Mouse (Mus musculus): Measurements from ENCODE around the gene Ccdc86. TPM values are rescaled to one million over a fixed set of nuclear protein-coding genes. Genes with fewer than 3 reads are reported as not detected.

Ccdc86 gene
- total RNA-seq, 1 experiment, result 25.7 TPM

DNA sequence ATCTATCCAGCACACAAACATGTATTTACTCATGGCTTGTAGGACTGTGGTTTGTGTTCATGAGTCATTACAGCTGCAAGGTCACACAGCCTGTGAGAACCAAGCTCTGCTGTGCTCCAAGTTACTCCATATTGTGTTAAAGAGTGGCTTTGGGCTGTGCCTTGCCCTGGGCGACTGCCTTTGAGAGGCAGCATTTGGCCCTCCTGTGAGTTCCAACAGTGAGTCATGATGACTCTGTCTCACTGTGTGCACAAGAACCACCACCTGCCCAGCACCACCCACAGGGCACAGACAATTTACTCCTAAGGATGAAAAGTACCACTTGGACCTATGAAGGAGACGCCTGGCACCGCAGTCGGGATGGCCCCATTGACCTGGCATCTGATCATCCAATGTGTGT lies 36.8 kb upstream of the Ccdc86 start:
- peaks cover 0 to 11% of the 10 kb centered on the region in 2 experiments; a peak in 3 of 4 replicates for H3K4me1 ChIP-seq (ENCODE audit: control insufficient read depth in 2 of 2, insufficient read depth in 2 of 2, low read length in 2 of 2, poor library complexity in 1 of 2)
- no peaks in the 10 kb centered on the region for H3K36me3 ChIP-seq (ENCODE audit: control insufficient read depth, insufficient read depth, low read length, poor library complexity, severe bottlenecking)
- no peak overlapping the region for H3K9ac ChIP-seq (ENCODE audit: insufficient read depth, low read depth, low read length, poor library complexity, severe bottlenecking)
- DNase-seq (ENCODE audit: low read depth, low spot score), result no peak
- H3K27ac ChIP-seq (ENCODE audit: insufficient read depth, low read depth, low read length, poor library complexity, severe bottlenecking), result no peak overlapping the region
- in situ Hi-C loops (cut with MboI; ENCODE audit: low sequenced_read_pairs in 2 of 2, unreplicated experiment in 2 of 2), result no loop called here
- no peak for TF ChIP-seq CHD2 (IDR thresholded peaks at IDR 0.05; ENCODE audit: low read depth, low read length)
- TF ChIP-seq MAFK (IDR thresholded peaks at IDR 0.05; ENCODE audit: insufficient read depth, low read depth, low read length), result no peak
- no peaks in the 10 kb centered on the region for H3K9me3 ChIP-seq (ENCODE audit: control insufficient read depth, insufficient read depth, low read depth, low read length)
- no peak overlapping the region for H3K4me3 ChIP-seq (ENCODE audit: insufficient read depth in 1 of 2, low read depth in 1 of 2, low read length in 2 of 2, poor library complexity in 1 of 2, severe bottlenecking in 1 of 2)

DNA sequence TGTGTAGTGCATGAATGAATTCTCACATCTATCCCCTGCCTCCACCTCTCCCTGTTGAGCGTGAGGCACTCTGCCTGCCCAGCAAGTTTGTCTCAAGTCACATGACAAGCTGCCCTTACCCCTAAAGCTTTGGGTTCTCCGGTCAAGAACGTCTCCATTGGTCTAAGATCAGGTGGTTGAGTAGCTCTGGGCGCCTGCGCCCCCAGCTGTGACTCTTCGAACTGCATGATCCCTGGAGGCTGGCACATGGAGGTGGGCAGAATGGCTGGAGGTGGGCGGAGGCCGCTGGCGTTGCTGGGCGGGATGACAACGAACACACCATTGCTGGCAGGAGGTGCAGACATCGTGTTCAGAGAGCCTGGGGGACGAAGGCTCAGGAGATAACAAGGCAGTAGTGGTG lies 35.5 kb upstream of the Ccdc86 start:
- Histone ChIP-seq H3K9ac (ENCODE audit: insufficient read depth, low read depth, low read length, poor library complexity, severe bottlenecking) (no peak overlapping the region), H3K9me3 (ENCODE audit: control insufficient read depth, insufficient read depth, low read depth, low read length) (no peaks in the 10 kb centered on the region), H3K4me3 (ENCODE audit: insufficient read depth in 1 of 2, low read depth in 1 of 2, low read length in 2 of 2, poor library complexity in 1 of 2, severe bottlenecking in 1 of 2) (no peak overlapping the region), H3K36me3 (ENCODE audit: control insufficient read depth, insufficient read depth, low read length, poor library complexity, severe bottlenecking) (no peaks in the 10 kb centered on the region), H3K27ac (ENCODE audit: insufficient read depth, low read depth, low read length, poor library complexity, severe bottlenecking) (no peak overlapping the region), H3K4me1 (ENCODE audit: control insufficient read depth in 2 of 2, insufficient read depth in 2 of 2, low read length in 2 of 2, poor library complexity in 1 of 2) (peaks cover 0 to 16% of the 10 kb centered on the region in 2 experiments; a peak in 3 of 4 replicates)
- DNase-seq (ENCODE audit: low read depth, low spot score), result no peak
- TF ChIP-seq CHD2 (IDR thresholded peaks at IDR 0.05; ENCODE audit: low read depth, low read length) (no peak), ZC3H11A (IDR thresholded peaks at IDR 0.05; ENCODE audit: borderline replicate concordance, low read depth, low read length) (no peak), HCFC1 (IDR thresholded peaks at IDR 0.05; ENCODE audit: borderline replicate concordance, insufficient read depth, low read length) (no peak), ZNF384 (IDR thresholded peaks at IDR 0.05; ENCODE audit: low read depth, low read length) (no peak), MAFK (IDR thresholded peaks at IDR 0.05; ENCODE audit: insufficient read depth, low read depth, low read length) (no peak)
- in situ Hi-C loops (cut with MboI; ENCODE audit: low sequenced_read_pairs in 2 of 2, unreplicated experiment in 2 of 2), result no loop called here

DNA sequence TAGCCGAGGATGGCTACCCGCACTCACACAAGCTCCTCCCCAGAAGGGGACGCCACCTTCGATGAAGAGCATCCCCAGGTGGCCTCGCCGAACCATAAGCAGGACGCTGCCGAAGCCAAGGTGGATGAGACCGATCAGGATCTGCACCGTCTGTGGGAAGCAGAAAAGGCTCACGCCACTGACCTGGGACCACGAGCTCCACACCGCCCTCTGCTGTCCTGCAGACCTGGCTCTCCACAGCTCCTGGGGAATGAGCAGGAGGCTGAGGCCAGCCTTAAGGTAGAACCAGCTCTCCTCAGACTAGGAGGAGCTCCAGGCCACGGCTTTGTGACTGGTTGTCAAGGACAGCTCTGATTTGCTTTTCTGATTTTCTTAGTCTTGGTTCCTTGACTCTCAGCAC lies 34.1 kb upstream of the Ccdc86 start:
- H3K4me3 ChIP-seq (ENCODE audit: insufficient read depth in 1 of 2, low read depth in 1 of 2, low read length in 2 of 2, poor library complexity in 1 of 2, severe bottlenecking in 1 of 2), result peak overlapping the region in 1 of 2 experiments; percentile 52; a peak in 2 of 4 replicates
- no peaks in the 10 kb centered on the region for H3K9me3 ChIP-seq (ENCODE audit: control insufficient read depth, insufficient read depth, low read depth, low read length)
- in situ Hi-C loops (cut with MboI; ENCODE audit: low sequenced_read_pairs in 2 of 2, unreplicated experiment in 2 of 2), result no loop called here
- no peak for TF ChIP-seq ZNF384 (IDR thresholded peaks at IDR 0.05; ENCODE audit: low read depth, low read length)
- TF ChIP-seq ZC3H11A (IDR thresholded peaks at IDR 0.05; ENCODE audit: borderline replicate concordance, low read depth, low read length), result no peak
- TF ChIP-seq CHD2 (IDR thresholded peaks at IDR 0.05; ENCODE audit: low read depth, low read length), result no peak
- no peak for TF ChIP-seq MAFK (IDR thresholded peaks at IDR 0.05; ENCODE audit: insufficient read depth, low read depth, low read length)
- peaks cover 4 to 18% of the 10 kb centered on the region in 2 experiments for H3K4me1 ChIP-seq (ENCODE audit: control insufficient read depth in 2 of 2, insufficient read depth in 2 of 2, low read length in 2 of 2, poor library complexity in 1 of 2)
- DNase-seq (ENCODE audit: low read depth, low spot score), result peak; percentile 39
- H3K9ac ChIP-seq (ENCODE audit: insufficient read depth, low read depth, low read length, poor library complexity, severe bottlenecking), result no peak overlapping the region
- no peak overlapping the region for H3K27ac ChIP-seq (ENCODE audit: insufficient read depth, low read depth, low read length, poor library complexity, severe bottlenecking)
- no peaks in the 10 kb centered on the region for H3K36me3 ChIP-seq (ENCODE audit: control insufficient read depth, insufficient read depth, low read length, poor library complexity, severe bottlenecking)

DNA sequence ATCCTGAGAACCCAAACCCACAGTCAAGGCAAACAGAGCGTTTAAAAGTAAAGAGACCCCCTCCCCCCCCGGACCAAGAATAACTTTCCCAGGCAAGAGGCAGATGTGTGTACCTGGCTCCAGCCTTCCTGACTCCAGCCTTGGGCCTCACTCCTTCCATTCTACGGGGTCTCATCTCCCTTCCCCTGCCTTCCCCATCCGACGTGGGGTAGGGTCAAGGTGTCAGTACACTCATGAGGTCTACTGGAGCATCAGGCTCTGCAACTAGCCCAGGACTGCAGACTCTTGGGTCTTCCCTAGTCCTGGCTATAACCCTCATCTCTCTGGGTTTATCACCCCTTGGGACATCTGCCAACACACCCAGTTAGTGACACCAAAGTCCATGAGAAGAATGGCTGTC lies 31.1 kb upstream of the Ccdc86 start:
- Histone ChIP-seq H3K9me3 (ENCODE audit: control insufficient read depth, insufficient read depth, low read depth, low read length) (no peaks in the 10 kb centered on the region), H3K4me3 (ENCODE audit: insufficient read depth in 1 of 2, low read depth in 1 of 2, low read length in 2 of 2, poor library complexity in 1 of 2, severe bottlenecking in 1 of 2) (no peak overlapping the region), H3K4me1 (ENCODE audit: control insufficient read depth in 2 of 2, insufficient read depth in 2 of 2, low read length in 2 of 2, poor library complexity in 1 of 2) (peaks cover 4 to 21% of the 10 kb centered on the region in 2 experiments), H3K27ac (ENCODE audit: insufficient read depth, low read depth, low read length, poor library complexity, severe bottlenecking) (no peak overlapping the region), H3K9ac (ENCODE audit: insufficient read depth, low read depth, low read length, poor library complexity, severe bottlenecking) (no peak overlapping the region), H3K36me3 (ENCODE audit: control insufficient read depth, insufficient read depth, low read length, poor library complexity, severe bottlenecking) (no peaks in the 10 kb centered on the region)
- in situ Hi-C loops (cut with MboI; ENCODE audit: low sequenced_read_pairs in 2 of 2, unreplicated experiment in 2 of 2), result no loop called here
- no peak for TF ChIP-seq HCFC1 (IDR thresholded peaks at IDR 0.05; ENCODE audit: borderline replicate concordance, insufficient read depth, low read length)
- DNase-seq (ENCODE audit: low read depth, low spot score), result no peak

All from ES-E14 (cell line).